Mouse (Mus musculus) v-Abl transformed pro-B cells (cell line): ENCODE measurements around the gene Rbbp5.
"Not testable (repeated sequence)": the region's sequence is repeated elsewhere in the genome, so short reads cannot be mapped to it uniquely, and the experiment has no call there.

Source experiments
- in situ Hi-C, 2 experiments: fragments of 400-800 bp; cut with MboI; formaldehyde crosslinking; loops; one replicate each; pipeline ENCODE4 v1.15.1; 2025; ENCODE audit not compliant: unreplicated experiment in 2 of 2

The Rbbp5 gene

GRCm38 (mm10) chr1:132476928-132477691 is at the start of gene Rbbp5:
Rbbp5 (plus strand) TSS chr1:132477365.
- in situ Hi-C loops = loop anchor here in 1 of 2 experiments (5.0 kb wide), 1 partner anchor 60 kb away; the partner anchor contains the start of gene Dstyk

GRCm38 (mm10) chr1:132430818-132431217 is 46.3 kb upstream of the Rbbp5 start:
- in situ Hi-C loops = no loop called here

GRCm38 (mm10) chr1:132431716-132432115 is 45.4 kb upstream of the Rbbp5 start:
- in situ Hi-C loops = no loop called here

- in situ Hi-C loops = no loop called here
Observed at GRCm38 (mm10) chr1:132433349-132433748, 43.8 kb upstream of the Rbbp5 start.

GRCm38 (mm10) chr1:132434032-132434431 is 43.1 kb upstream of the Rbbp5 start:
- in situ Hi-C loops = no loop called here

GRCm38 (mm10) chr1:132436320-132436958 is 40.7 kb upstream of the Rbbp5 start:
- in situ Hi-C loops = no loop called here

GRCm38 (mm10) chr1:132436960-132437359 is 40.2 kb upstream of the Rbbp5 start:
- in situ Hi-C loops = no loop called here

GRCm38 (mm10) chr1:132437389-132437788 is 39.8 kb upstream of the Rbbp5 start:
- in situ Hi-C loops = no loop called here

GRCm38 (mm10) chr1:132440896-132441435 is 36.2 kb upstream of the Rbbp5 start:
- in situ Hi-C loops = no loop called here

- in situ Hi-C loops = no loop called here
Observed at GRCm38 (mm10) chr1:132449742-132450141, 27.4 kb upstream of the Rbbp5 start.

- in situ Hi-C loops = no loop called here
Observed at GRCm38 (mm10) chr1:132464651-132465050, 12.5 kb upstream of the Rbbp5 start.

GRCm38 (mm10) chr1:132468926-132469325 is 8.2 kb upstream of the Rbbp5 start:
- in situ Hi-C loops = no loop called here

- in situ Hi-C loops = no loop called here
Observed at GRCm38 (mm10) chr1:132469519-132469918, 7.6 kb upstream of the Rbbp5 start.

- in situ Hi-C loops = not testable (repeated sequence)
Observed at GRCm38 (mm10) chr1:132470031-132470430, 7.1 kb upstream of the Rbbp5 start.

GRCm38 (mm10) chr1:132471032-132471431 is 6.1 kb upstream of the Rbbp5 start:
- in situ Hi-C loops = no loop called here

- in situ Hi-C loops = no loop called here
Observed at GRCm38 (mm10) chr1:132471499-132471898, 5.7 kb upstream of the Rbbp5 start.

- in situ Hi-C loops = no loop called here
Observed at GRCm38 (mm10) chr1:132472537-132472936, 4.6 kb upstream of the Rbbp5 start.

GRCm38 (mm10) chr1:132474496-132474895 is 2.7 kb upstream of the Rbbp5 start:
- in situ Hi-C loops = no loop called here

GRCm38 (mm10) chr1:132476575-132476927 is 614 bp upstream of the Rbbp5 start:
- in situ Hi-C loops = loop anchor here in 1 of 2 experiments (5.0 kb wide), 1 partner anchor 59 kb away; the partner anchor contains the start of gene Dstyk

GRCm38 (mm10) chr1:132479438-132479837 is 2.3 kb downstream of the Rbbp5 start:
- in situ Hi-C loops = loop anchor here in 1 of 2 experiments (5.0 kb wide), 1 partner anchor 62 kb away; the partner anchor contains the start of gene Dstyk

- in situ Hi-C loops = loop anchor here in 1 of 2 experiments (10.0 kb wide), 1 partner anchor 117 kb away; no protein-coding TSS in a partner anchor
Observed at GRCm38 (mm10) chr1:132481619-132482018, 4.5 kb downstream of the Rbbp5 start.
